18 mouse cellular contexts compared by ENCODE assay signal in the genomic region with DNA sequence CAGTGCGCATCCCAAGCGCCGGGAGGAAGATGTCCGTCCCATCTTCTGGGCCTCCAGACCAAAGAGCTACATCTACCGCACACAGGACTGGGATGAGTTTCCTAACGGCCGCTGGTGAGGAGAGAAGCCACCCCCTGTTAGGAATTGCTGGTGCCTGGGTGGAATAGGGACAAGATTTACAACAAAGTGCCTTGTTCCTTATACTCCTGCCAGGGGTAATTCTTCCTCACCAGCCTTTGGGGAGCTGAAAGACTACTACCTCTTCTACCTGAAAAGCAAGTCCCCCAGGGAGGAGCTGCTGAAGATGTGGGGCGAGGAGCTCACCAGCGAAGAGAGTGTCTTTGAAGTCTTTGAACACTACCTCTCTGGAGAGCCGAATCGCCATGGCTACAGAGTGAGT. TPM values are rescaled to one million over a fixed set of nuclear protein-coding genes. Genes with fewer than 3 reads are reported as not detected.
"Had no signal": no experiment of that assay in that cellular context is flagged by ENCODE, and none has a peak within 500 bp of the region (broad histone marks: within the 10 kb centered on the region; RNA-seq: fewer than 3 reads in every experiment).

No protein-coding gene starts in this region.

- H3K9ac ChIP-seq: neural tube, embryonic 15.5 days; stomach, embryonic 15.5 days had no signal

- H3K27me3 ChIP-seq: neural tube, embryonic 15.5 days; stomach, embryonic 15.5 days had no signal

- H3K27ac ChIP-seq: neural tube, embryonic 15.5 days; stomach, embryonic 15.5 days; stomach, postnatal 0 days had no signal

- H3K9me3 ChIP-seq: neural tube, embryonic 15.5 days; stomach, embryonic 15.5 days had no signal

- H3K4me3 ChIP-seq: neural tube, embryonic 15.5 days; stomach, embryonic 15.5 days had no signal

- H3K4me2 ChIP-seq: neural tube, embryonic 15.5 days; stomach, embryonic 15.5 days had no signal

- DNase-seq: retina, postnatal 1 day; right cerebral cortex, adult 18-20 months; right cerebral cortex, postnatal 14 days; right cerebral cortex, postnatal 25 days; right cerebral cortex, postnatal 4 days; spleen, adult 18-20 months; thymus, adult 18-20 months; thymus, adult 2 months; thymus, postnatal 14 days; thymus, postnatal 25 days; thymus, postnatal 36 days; thymus, postnatal 4 days had no signal

- H3K4me1 ChIP-seq: neural tube, embryonic 15.5 days; stomach, embryonic 15.5 days had no signal

RNA-seq across cellular contexts. Expression of gene Nppa, which starts 51.4 kb away (rescaled TPM):
- total RNA-seq: neutrophil, adult 5-6 weeks had no signal
- polyA plus RNA-seq: small intestine, adult 2 months; testis, adult 2 months had no signal
